Mouse (Mus musculus) thymus, postnatal 25 days (tissue): ENCODE measurements around the gene Glp2r.

ENCODE experiments used
- DNase-seq: peaks from one replicate; pipeline ENCODE4 v3.0.0; 2022

Glp2r gene

DNA sequence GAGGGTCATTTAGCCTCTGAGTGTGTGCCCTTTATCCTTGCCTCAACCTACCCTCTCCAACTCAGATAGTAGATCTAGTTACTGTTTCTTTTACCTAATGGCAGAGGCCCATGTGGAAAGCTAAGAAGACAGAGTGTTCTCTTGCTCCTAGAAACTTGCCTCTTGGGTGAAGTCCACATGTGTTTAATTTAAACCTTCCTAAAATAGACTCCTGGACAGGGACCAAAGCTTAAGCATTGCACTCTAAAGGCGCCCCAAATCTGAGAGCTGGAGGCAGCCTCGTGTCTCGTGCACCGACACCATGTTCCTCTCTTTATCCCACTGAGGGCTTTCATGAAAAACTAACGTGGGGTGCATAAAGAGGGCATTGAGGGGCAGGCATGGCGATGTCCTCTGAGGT lies 43.9 kb downstream of the Glp2r start:
- DNase-seq: no peak

DNA sequence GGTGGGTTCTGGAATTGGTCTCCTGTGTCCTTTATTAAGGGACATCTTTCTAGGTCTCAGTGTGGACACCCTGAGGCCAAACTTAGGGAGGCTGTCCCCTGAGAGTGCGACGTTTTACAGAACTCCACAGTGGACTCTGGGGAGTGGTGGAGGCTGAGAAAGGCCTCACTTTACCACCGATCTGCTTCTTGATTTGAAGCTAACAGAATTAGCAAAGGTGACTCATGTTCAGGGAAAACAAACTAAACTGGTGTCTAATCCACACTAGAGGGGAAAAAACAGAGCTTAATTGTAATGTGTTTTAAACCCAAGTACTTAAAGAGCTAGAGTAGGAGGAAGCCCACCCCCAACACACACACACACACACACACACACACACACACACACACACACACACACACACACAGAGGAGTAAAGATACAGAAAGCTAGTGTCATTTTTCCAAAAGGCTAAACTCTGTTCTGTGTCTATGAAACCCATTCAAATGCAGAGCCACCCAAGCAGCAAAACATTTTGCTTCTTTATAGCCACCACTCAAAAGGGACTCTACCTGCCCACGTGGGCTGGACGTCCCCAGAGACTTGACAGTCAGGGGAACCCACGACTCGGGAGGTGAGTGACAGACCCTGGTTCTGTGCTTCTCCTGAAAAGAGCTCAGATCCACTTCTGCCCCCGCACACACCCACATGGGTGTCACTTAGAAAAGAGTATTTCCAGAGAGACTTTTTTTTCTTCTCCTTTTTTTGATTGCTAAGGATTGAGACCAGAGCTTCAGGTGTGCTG lies 47.5 kb downstream of the Glp2r start:
- DNase-seq: no peak

DNA sequence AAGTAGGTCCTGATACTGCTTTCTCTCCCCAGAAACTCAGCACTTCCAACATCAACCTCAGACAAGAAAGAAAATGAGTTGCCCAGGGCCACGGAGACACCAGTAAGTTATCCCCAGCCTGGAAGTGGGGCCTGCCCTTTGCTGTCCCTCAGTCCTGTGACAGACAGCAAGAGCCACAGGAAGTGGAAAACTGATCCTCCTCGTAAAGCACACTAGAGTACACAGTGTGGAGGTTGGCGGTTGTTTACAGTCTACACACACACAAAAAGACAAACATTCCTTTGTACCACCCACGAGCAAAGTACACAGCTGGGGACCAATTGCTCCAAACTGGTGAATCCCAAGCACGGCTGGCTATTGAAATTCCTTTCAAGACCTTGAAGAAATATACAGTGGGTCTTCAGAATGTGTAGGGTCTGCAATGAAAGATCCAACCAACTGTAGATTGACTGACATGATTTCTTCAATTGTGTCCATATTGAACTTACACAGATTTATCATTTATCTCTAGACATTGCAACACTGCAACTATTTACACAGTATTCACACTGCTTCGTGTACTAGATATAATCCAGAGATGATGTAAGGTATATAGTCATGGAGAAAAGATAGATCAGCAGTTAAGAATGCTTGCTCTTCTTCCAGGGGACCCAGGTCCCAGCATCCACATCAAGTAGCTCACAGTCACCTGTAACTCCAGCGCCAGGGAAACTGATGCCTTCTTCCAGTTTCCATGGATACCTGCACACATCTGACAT lies 48.4 kb downstream of the Glp2r start:
- no peak for DNase-seq

DNA sequence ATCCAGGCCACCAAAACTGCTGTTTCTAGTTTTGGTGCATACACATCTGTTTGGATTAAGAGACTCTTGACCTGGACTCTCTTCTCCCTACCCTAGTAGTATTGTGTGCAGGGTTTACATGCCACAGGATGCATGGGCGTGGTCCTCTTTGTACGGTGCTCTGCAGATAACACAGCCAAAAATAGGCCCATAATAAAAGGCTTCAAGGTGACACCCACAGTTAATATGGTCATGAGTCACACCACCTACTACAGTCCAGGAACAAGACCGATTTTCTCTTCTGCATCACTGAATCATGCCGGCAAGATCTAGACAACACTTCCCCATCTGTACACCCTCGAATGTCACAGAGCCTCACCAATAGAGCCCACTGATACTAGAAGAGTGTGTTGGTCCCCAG lies 49.5 kb downstream of the Glp2r start:
- no peak for DNase-seq

DNA sequence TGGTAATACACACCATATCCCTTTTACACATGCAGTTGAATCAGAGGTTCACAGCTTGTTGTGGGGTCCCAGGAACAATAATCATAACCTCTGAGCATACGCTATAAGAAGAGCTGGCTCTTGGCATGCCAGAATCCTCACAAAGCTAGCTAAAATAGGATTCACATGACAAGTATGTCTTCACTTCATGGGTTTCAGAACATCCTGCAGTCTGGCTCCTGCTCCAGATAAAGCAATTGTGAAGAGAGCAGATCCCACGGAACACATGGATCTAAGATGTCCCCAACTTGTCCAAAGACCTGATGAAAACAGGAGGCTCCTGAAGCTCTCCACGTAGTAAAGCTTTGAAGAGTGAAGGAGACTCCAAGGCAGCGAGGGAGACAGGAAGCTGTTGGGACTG lies 55.6 kb downstream of the Glp2r start:
- DNase-seq: no peak

DNA sequence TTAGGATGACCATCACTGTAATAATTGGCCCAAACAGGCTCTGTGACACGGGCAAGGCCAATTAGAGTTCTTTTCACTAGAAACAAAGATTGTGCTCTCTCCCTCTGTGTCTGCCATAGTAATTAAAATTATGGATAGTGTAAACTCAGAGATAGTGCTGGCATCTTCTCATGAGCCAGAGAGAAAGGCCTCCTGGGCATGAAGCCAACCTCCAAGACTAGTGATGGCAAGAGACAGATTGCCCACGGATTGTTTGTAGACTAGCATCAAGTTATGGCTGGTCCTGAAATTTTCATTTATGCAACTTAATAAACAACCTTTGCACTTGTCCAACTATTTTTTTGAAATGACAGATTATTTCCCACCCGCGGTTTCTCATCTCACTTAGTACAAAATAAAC lies 58.0 kb downstream of the Glp2r start:
- no peak for DNase-seq

DNA sequence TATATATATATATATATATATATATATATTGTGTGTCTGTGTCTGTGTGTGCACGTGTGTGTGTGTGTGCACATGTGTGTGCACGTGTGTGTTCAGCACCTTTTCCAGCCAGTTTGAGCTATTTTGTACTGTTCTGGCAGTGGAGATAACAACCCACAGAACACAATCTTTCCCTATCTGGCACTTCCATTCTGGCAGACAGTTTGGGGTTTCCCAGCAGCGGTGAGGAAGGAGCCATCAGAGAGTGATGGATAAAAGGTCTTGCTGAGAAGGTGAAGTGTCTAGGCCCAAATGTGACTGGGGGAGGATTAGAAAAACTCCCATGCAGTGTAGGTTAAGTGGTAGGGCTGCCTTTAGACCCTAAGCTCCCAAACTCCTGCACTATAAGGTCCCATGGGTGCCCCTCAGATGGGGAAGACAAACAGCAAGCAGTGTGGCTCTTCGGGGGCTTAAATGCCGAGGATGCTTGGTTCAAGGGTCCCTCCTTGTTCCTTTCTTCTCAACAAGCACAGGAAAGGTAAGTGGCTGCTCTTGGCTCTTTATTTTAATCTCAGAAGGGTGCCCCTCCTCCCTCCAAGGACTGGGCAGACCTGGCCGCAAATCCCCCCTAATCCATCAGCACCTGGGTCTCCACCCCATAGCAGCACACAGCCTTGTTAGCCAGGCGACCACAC lies 76.1 kb downstream of the Glp2r start, which contains the start of gene Rcvrn:
TSS of gene Rcvrn (plus strand) at position 624 of the 674 bp plus-strand sequence.
- DNase-seq: no peak

DNA sequence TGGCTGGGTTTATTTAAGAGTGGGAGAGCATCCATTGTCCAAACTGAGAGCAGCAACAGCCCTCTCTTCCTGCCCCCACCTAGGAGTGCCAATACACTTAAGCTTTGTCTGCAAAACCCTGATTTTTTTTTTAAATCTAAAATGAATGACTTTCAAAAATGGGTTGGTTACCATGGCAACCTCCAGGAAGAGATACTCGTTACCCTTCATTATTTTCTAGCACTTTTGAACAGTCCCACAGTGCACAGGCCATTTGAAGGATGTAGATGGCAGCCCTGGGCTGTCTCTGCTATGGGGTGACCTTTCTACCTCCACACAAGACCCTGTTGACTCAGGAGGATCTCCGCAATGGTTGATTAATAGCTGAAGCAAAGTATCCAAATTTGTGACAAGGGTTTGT lies 84.8 kb downstream of the Glp2r start:
- DNase-seq: no peak

DNA sequence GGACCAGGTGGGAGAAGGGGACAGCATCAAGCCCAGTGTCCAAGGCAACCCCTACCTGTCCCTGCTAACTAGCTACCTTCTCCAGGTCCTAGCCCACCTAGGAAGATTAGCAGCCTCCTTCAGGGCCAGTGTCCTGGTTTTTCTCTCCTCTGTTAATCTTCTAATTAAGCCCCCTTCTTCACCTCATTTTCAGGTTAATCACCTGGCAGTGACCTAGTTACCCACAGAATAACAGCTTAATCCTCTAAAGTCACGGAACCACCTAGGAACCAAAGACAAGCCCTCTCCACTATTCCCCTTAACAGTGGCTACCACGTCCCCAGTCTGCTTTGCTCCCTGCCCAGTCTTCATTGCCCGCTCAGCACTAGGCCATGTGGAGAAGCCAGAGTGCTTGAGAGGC lies 89.1 kb downstream of the Glp2r start:
- DNase-seq: no peak

DNA sequence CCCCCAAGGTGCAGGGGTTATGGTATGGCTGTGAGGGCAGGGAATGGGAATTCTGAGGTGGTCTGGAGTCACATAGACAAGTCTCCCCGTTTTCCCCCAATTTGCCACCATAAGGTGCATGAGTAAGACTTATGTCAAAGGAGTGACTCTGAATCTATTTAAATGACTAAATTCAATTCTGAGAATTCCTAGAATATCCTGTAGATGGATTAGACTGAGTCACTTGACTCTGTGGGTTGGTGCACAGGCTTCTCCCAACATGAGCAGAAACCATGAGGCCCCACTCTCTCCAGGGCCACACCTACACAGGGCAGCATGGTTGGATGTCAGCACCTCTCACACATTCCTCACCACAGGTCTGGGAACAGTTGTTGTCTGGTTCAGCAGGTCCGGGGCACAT lies 91.0 kb downstream of the Glp2r start:
- no peak for DNase-seq

DNA sequence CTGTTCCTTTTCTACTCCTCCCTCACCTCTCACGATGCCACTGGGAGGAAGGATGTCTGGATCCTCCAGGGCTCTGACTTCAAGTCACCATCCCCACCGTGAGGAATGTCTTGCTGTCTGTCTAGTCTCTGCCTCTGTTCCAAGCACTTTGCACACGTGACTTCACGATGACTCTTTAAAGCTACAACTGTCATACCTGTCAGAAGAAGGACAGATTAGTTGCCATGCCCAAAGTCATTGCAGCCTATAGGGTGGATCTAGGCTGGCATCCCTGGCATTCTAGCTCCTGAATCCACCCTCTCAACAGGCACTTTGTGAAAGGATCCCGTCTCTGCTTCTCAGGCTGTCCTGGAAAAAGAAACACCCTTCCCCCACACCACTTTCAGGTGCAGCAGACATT lies 91.7 kb downstream of the Glp2r start:
- no peak for DNase-seq

DNA sequence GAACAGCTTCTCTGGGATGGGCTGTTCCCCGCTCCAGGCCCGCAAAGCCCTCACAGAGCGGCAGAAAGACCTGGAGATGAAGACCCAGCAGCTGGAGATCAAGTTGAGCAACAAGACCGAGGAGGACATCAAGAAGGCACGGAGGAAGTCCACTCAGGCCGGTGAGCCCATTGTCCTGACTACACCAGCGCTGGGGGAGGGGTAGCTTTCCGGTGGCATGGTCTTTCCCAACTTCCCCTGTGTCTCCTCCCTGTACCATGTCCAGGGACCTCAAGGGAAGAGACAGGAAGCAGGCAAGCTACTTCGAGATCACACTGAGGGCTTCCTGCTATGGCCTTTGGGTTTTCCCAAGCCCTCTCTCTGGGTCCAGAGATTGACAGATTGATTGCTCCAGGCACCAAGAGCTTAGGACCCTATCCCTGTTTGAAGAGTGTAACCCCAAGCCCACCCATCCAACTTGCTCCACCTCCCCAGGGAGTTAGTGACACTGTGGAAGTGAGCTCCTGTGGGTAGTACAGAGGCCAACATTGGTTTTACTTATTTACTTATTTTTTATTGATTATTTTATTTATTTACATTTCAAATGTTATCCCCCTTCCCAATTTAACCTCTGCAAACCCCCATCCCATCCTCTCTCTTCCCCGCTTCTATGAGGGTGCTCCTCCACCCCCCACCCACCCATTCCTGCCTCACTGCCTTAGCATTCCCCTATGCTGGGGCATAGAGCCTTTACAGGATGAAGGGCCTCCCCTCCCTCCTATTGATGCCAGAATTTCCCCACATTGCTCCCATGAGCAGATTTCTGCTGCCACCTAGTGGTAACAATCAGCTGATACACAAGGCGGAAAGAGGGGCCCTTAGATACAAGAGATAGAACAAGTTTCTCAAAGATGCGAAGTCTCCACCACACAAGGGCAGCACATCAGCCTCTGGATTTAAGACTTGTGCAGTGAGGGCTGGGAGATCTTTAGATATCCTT lies 95.1 kb downstream of the Glp2r start:
- DNase-seq: peak; percentile 28

DNA sequence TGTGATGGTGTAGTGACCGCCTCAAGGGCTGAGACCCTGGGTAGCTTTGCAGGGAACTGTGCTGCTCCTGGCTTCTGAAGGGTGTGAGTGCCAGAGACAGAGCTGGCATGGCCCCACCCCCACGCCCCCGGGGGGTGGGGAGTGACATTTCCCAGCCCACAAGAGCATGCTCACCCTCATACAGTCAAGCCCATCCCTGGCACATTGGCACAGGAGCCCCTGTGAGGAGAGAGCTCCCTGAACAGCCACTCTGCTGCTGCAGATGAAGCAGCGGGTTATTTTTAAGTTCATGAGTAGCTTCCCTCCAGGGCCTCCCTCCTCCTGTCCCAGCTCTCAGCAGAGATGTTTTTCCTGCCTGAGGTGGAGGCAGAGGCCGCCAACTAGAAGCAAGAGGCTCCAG lies 98.8 kb downstream of the Glp2r start:
- no peak for DNase-seq

DNA sequence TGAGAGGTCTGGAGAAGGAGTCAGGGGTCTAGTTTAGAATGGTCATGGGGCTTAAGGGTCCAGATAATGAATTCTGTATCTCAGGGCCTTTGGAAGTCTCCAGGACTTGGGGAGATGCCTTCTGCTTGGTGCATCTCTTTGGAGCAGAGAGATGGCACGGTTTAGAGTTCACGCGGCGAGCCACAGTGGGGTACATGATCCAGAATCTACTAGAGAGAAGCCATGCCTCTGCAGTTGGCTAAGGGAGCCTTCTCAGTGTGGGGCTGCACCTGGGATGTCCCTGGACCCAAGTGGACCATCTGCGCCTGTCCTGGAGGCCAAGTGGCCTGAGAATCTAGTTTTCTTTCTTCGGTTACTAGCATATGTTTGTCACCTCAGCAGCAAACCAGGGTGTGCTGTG lies 100.9 kb downstream of the Glp2r start:
- DNase-seq: no peak

DNA sequence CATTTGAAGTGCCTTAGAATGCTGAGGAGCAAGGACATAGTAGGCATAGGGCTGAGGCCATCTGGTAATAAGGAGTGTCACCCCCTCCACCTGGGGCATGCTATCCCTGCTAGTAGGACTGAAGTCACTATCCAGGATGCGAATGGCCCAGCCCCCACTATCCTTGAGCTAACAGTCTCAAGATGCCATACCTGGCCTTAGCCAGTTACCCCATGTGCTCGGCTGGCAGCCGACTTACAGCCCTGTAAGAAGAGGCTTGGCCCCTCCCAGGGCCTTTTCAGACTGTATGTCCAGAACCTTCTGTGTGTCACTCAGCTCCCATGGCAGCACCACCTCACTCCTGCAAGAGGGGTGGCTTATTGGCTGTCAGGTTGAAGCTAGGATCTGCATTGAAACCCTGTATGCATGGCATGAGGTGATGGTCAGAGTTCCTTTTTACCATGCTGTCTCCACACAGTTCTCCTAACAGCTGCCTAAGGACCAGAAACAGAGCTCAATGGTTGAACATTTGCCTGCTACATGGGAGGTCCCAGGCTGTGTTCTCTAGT lies 102.4 kb downstream of the Glp2r start:
- no peak for DNase-seq

DNA sequence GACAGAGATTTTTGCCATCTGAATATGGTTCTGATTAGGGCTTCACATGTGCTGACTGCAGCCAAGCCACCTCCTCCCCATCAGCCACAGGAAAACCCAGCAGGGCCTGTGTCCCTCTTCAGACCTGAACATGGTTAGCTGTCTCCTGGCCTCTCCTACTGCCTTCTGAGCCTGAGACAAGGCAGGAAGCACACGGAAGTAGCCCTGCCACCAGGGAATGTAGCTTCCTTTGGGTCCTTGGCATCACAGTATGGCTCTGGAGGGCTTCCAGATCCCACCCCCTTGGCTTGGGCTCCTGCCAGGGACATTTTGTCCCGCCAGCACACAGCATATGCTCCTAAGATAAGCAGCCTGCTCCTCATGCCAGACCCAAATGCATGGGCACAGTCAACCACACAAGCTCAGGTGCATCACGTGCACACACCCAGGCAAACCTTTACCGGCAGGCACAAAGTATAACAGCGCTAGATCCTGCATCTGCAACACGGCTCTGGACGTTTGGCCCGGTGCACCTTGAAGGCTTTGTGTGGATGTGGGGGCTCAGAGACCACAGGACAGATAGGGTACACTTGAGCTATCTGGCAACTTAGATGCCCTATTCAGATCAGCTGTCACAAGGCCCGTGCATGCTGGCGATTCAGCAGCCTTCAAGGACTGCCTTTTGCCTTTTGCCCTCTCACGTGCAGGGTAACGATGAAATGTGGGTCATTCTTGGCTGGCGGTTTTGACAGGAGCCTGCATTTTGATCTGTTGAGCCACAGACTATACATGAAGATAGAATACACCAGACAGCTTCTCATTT lies 103.2 kb downstream of the Glp2r start:
- DNase-seq: no peak

DNA sequence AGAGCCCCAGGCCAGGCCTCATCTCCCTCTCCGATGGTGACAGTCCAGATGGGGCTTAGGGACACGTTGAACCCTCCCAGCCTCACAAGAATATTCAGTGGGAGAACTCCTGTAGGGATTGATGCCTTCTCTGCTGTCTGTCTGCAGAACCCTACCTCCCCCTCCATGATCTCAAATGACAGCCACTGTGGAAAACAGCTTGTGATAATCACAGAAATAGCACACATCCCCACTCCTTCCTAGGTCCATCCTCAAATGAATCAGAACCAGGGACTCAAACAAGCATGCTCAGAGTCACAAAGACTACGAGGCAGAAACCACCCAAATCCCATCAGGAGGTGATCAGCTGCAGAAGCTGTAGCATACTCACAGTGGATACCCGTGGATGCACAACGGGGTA lies 104.8 kb downstream of the Glp2r start:
- no peak for DNase-seq

DNA sequence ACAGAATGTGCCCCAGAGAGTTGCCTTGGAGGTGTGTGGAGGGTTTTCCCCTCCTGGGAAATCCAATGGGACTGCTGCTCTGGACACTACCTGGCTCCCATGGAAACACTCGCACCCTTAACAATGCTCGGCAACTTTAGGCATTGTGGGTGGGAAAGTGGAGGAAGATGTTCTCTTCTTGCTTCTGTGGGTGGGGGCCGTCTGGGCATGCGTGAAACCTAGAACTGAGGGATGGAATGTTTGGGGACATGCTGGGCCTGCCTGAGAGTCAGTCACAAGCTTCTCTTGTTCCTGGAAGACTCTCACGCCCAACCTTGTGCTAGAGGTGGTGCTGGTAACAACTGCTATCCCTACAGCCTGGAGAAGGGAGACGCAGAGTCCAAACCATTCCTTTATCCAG lies 106.0 kb downstream of the Glp2r start:
- no peak for DNase-seq

DNA sequence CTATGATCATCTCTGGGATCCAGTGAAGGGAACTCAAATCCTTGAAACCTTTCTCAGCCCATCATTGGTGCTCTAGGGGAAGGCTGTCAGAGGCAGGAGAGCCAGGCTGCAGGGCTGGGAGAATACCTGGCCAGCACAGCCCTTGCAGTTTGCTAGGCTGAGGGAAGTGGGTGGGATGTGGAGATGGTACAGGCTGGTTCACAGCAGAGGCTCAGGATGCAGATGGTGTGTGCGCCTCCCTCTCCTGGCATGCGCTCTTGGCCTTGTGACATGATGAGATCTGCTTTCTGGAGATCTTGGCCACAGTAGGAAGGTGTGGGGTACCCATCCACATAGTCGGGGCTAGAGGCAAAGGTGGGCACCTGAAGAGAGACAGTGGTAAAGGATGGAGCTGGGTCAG lies 106.7 kb downstream of the Glp2r start:
- no peak for DNase-seq

DNA sequence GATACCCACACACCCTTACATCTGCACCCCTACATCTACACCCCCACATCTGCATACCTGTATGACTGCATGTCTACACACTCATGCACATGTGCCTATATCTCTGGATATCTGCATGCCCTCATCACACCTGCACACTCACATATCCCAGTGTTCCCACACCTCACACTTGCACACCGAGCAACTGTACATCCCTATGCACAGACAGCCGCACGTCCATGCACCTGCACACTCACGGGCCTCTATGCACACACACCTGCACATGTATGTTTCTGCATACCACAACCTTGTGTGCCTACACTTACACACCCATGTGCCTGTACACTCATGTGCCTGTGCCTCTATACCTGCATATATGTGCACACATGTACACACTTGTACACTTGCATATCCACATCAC lies 107.5 kb downstream of the Glp2r start:
- DNase-seq: no peak

DNA sequence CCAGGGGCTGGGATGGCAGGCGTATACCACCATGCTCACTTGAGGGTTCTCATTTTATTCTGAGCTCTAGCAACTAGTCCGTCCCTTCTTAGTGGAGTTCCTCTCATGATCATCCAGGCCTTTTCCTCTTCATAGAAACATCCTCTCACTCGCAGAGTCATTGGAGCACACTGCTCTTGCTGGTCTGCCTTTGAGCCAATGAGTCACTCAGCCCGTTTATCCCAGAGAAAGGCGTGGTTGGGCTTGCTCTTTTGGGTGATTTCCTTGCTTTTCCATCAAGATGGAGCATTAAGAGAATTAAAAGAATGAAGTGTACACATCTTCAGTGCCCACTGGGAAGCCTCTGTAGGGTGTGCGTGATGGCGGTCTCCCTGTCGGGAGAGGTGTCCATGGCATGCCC lies 109.5 kb downstream of the Glp2r start:
- DNase-seq: no peak
